Mouse (Mus musculus): ENCODE data around the gene Atp5e.

Gene Atp5e

GRCm38 (mm10) chr2:174415001-174415730, 48.7 kb downstream of the Atp5e start:
- no peak for DNase-seq (ENCODE audit: low spot score in 2 of 2)

- no peak for DNase-seq (ENCODE audit: low spot score in 2 of 2)
These were observed 50.8 kb downstream of the Atp5e start for GRCm38 (mm10) chr2:174413127-174413526.

Data from cerebellum, postnatal 4 days (tissue).